Mouse (Mus musculus): ENCODE results near the gene Gjd2. TPM values are rescaled to one million over a fixed set of nuclear protein-coding genes. Genes with fewer than 3 reads are reported as not detected.

Gene Gjd2
- total RNA-seq, 1 experiment from 2014 or later = not detected

DNA sequence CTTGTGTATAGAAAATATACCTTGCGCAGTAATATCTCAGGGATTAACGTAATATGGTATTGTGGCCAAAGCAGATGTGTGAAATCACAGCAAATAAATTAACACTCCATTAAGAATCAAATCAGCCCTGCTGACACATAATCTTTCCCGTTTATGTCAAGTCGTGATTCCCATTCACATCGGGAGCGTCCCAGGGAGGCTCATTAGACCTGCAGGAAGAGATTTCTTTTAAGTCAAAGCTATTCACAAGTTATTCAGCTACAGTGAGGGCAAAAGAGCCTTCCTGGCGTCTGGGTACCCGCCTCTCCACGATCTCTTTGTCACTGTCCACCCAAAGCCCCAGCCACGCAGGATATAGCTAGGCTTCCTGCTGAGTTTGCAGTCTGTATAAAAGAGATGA is 4.7 kb upstream of the Gjd2 start:
- ATAC-seq (replicated peaks; ENCODE audit: insufficient number of reproducible peaks, low FRiP score, low TSS enrichment, poor library complexity, severe bottlenecking) = no peak

DNA sequence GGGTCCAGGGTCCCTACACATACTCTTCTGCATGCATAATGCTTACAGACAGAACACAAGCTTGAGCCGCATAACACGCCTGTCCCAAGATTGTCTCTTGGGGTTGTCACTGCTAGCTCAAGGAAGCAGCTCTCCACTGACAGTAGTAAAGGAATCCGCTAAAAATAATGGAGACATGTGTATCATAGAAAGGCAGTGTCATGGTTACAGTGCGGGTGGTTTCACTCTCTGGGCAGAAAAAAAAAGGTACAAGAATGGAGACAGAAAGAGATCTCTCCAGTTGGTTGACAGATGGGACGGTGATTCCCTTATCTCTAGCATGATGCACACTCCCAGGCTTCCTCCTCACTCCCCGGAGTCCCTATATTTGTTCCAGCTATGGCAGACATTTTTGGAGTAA is 1.4 kb upstream of the Gjd2 start:
- ATAC-seq (replicated peaks; ENCODE audit: insufficient number of reproducible peaks, low FRiP score, low TSS enrichment, poor library complexity, severe bottlenecking) = no peak

DNA sequence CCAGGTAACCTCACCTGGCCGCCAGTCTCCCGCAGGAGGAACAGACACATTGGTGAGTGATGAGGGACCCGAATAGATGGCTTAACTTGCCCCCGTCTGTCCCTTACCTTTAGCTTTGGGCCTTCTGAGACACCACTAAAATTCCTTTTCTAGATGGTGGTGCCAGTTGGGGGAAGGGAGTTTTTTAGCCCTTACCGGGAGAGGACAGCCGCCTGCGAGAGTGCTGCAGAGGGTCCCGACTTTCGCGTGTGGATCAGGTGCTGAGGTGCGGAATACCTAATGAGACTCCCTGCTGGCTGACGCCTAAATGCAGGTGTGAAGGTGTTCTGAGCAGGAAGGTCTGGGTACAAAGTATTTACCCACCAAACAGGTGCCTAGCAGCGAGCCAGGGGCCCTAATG is 427 bp upstream of the Gjd2 start:
- ATAC-seq (replicated peaks; ENCODE audit: insufficient number of reproducible peaks, low FRiP score, low TSS enrichment, poor library complexity, severe bottlenecking) = no peak

DNA sequence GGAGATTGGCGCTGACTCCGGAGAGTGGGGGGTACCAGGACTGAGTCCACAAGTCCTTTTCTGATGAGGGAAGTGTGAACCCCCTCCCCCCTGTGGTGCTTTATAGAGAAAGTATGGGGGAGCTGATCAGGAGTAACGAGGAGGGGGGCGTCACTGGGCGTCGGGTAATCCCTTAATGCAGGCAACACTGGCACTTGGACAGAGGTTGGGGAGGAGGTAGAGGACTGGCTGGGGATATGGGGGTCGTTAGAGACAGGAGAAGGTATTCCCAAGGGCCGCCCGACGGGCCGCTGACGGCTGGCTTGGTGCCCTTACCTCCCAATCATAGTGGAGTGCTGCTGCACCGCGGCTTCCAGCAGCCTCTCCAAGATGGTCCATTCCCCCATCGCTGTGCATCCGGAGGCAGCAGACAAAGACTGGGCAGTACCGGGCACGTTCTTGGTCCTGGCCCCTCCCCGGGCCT is 639 bp downstream of the Gjd2 start:
- ATAC-seq (replicated peaks; ENCODE audit: insufficient number of reproducible peaks, low FRiP score, low TSS enrichment, poor library complexity, severe bottlenecking) = no peak

DNA sequence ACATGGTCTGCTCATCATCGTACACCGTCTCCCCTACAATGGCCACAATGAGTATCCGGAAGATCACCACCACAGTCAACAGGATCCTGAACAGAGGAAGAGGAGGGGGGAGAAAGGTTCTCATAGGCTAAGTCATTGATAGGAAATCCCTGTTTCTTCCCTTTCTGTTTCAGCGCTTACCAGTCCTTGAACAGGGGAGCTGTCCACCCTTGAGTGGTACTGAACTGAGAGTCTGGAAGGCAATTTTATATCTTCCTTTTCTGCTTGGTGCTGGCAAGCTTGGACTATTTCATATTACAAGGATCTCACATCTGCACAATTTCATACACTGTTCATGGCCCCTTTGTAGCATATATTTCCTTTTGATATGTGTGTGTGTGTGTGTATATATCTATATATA is 1.6 kb downstream of the Gjd2 start:
- ATAC-seq (replicated peaks; ENCODE audit: insufficient number of reproducible peaks, low FRiP score, low TSS enrichment, poor library complexity, severe bottlenecking) = no peak

DNA sequence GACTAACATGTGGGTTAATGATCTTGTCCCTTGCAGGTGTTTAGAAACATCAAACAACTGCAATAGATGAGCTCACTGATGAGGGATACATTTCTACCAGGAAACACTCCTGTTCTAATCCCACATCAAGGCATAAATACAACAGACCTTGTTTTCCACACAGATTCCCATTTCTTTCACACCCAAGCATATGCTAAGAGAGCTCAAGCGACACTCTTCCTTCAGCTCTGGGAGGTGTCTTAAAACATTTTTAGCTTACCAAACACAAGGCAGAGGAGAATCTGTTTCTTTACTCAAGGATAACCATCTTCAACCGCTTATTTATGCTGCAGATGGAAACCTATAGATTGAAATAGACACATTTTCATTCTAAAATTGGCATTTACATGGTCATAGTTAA is 5.1 kb downstream of the Gjd2 start:
- no peak for ATAC-seq (replicated peaks; ENCODE audit: insufficient number of reproducible peaks, low FRiP score, low TSS enrichment, poor library complexity, severe bottlenecking)

DNA sequence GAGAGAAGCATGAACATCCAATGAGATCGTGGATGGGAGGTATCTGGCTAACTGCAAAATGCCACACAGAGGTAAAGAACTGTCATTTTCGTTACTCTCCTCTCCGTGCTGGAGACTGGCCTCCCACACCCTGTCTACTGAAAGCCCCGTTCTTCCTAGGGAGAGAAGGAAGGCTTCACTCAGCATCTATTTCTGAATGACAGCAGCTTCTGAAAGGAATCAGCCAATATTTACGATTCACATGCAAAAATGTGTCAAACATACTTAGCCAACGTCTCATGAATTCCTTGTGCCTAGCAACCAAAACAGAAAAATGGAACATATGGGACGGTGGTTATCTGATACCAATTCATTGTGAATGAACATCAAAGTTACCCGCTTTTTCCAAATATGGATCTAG is 15.9 kb downstream of the Gjd2 start:
- ATAC-seq (replicated peaks; ENCODE audit: insufficient number of reproducible peaks, low FRiP score, low TSS enrichment, poor library complexity, severe bottlenecking) = no peak

DNA sequence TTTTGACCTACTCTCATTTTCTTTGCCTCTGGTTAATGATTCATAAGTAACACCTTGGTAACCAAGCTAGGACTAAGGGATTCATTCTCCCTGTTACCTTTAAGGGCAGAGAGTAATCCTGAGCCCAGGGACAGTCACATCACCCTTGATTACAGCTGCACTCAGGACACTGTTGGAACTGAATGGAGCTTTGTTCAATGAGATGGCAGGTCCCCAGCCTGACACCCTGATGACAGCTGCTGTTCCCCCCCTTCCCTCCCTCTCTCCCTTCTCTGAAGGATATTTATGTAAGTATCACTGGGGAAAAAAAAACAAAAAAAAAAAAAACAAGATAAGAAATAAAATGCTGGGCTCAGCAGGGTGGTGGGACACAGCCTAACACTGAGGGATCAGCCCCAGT is 16.5 kb downstream of the Gjd2 start:
- ATAC-seq (replicated peaks; ENCODE audit: insufficient number of reproducible peaks, low FRiP score, low TSS enrichment, poor library complexity, severe bottlenecking) = no peak

DNA sequence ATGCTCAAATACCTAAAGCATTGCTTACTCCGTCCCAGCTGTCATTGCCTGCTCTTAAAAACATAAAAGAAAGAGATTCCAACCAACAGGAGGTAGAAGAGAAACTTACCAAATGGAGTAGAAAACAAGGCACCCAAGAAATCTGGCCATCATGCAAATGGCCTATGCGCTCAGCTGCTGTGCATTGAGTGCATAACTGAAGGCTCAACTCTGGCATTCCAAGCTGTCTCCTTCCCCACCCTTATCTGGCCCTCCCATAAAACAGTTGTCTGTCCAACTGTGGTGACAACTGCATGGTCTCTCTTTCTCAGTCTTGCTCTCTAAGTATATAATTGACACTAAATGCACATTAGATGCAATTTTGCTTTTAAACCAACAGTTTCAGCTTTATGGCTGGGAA is 28.5 kb downstream of the Gjd2 start:
- no peak for ATAC-seq (replicated peaks; ENCODE audit: insufficient number of reproducible peaks, low FRiP score, low TSS enrichment, poor library complexity, severe bottlenecking)

DNA sequence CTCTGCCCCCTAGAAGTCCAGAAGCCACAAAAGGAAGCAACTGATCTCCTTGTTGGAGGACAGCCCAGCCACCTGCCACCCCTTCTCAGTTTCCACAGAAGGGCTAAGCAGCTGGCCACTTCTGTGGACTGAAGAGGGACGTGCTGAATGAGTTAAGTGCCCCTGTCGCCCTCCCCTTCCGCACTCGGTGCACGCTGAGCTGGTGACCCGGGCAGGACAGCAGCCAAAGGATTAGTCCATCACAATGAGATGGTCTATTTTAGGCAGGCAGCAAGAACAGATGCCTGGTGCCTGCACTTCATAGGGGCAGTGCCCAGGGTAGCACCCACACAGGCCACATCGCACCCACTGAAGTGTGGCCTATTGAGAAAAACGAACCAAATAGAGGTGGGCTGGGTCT is 32.8 kb downstream of the Gjd2 start:
- ATAC-seq (replicated peaks; ENCODE audit: insufficient number of reproducible peaks, low FRiP score, low TSS enrichment, poor library complexity, severe bottlenecking) = no peak

DNA sequence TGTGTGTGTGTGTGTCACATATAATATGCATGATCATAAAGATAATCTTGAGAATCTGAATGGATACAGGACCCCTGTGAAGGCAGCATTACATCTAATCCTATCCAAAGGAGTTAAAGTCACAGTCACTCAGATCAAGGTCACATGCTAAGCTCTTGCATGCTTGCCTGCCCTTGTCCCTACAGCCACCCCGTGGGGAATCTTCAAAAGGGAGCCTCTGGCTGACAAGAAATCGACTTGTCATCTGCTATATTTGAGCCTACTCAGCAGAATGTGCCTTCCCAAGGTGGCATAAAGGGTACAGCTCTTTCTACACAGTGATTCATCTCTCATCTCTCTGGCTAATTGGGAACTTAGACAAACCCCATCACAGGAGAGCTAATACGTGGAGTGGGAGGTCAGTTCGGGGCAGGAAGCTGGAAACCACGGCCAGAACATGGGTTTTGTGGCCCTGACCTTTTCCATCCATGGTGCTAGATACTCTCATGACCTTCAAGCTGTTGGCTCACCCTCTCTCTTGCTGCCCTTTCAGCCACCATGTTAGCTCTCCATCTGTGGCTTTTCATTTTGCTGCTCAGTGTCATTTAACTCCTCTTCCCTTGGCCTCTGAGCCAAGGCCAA is 35.2 kb downstream of the Gjd2 start:
- ATAC-seq (replicated peaks; ENCODE audit: insufficient number of reproducible peaks, low FRiP score, low TSS enrichment, poor library complexity, severe bottlenecking) = no peak

DNA sequence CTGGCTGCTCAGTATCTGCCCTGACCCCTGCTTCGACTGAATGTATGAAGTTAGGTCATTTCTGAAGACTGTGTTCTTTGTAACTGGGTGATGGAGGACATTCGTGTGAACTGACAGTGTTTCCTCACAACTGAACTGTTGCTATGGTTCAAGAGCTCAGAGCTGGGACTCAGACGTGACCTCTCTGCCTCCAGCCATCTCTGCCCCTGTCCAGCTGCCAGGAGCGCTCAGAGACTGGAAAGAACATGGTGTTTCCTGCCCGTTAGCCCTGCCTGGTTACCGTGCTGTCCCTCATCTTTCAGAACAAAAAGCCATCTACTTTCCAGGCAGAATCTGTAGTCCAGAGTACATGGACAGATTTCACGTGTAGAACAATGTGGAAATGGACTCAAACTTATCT is 39.5 kb downstream of the Gjd2 start:
- no peak for ATAC-seq (replicated peaks; ENCODE audit: insufficient number of reproducible peaks, low FRiP score, low TSS enrichment, poor library complexity, severe bottlenecking)

DNA sequence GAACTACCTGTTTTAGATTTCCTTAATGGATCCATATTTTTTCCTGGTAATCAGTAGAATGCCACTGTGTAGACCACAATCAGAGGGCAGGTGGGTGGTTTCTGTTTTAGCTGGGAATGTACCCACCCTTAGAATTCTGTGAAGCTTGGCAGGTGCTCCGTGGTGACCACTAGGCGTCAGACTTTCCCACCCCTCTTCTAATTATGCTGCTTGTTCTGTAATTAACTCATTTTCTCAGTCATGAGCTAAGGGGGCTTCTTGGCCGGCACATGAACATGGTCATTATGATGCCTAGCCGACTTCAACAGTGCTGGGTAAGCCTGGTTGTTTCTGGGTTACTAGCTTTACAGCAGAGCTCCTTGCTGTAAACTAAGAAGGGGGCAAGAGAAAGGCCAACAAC is 47.0 kb downstream of the Gjd2 start:
- ATAC-seq (replicated peaks; ENCODE audit: insufficient number of reproducible peaks, low FRiP score, low TSS enrichment, poor library complexity, severe bottlenecking) = no peak

Other genes with a start within 250 kb of the Gjd2 start
- 3.2 TPM in 1 of 3 replicates, not detected in the others for gene Scg5, start 184.5 kb downstream of the Gjd2 start, total RNA-seq (2017)
- 15.0 to 18.9 TPM (median 18.4 TPM) in 3 replicates for gene Arhgap11a, start 165.0 kb downstream of the Gjd2 start, total RNA-seq (2017)
- not detected in 3 replicates for gene Actc1, start 39.9 kb upstream of the Gjd2 start, total RNA-seq (2017)
- 49.2 to 85.2 TPM (median 72.3 TPM) in 3 replicates for gene Aqr, start 173.4 kb upstream of the Gjd2 start, total RNA-seq (2017)
- gene Zfp770, start 187.8 kb upstream of the Gjd2 start, total RNA-seq (2017) = 18.5 to 31.9 TPM (median 22.4 TPM) in 3 replicates

All from monocyte, adult 5-6 weeks (primary cell).